Mouse (Mus musculus) ES-E14 (cell line): ENCODE results near the gene Pdpn. TPM values are rescaled to one million over a fixed set of nuclear protein-coding genes. Genes with fewer than 3 reads are reported as not detected.

Experiments
- DNase-seq: peaks from one replicate; pipeline ENCODE4 v3.0.0-alpha.2; 2013; ENCODE audit warnings: low read depth, low spot score
- H3K27ac ChIP-seq: 2 replicates; pipeline ENCODE4 v1.5.1; 2012; ENCODE audit warnings: low read depth, mild to moderate bottlenecking, low read length, moderate library complexity, mixed read lengths; ENCODE audit not compliant: poor library complexity, insufficient read depth, severe bottlenecking
- H3K36me3 ChIP-seq: 2 replicates; pipeline ENCODE4 v1.6.1; 2012; ENCODE audit warnings: mild to moderate bottlenecking, low read length, moderate library complexity, mixed read lengths; ENCODE audit not compliant: control insufficient read depth, poor library complexity, insufficient read depth, severe bottlenecking
- H3K4me1 ChIP-seq, 2 experiments: fragments of 150-350 bp in 1 of 2; sonication (generic) in 1 of 2; 2 replicates each; pipeline ENCODE4 v1.6.1; 2012; ENCODE audit warnings: low read length in 2 of 2, mild to moderate bottlenecking in 1 of 2, mixed read lengths in 1 of 2; ENCODE audit not compliant: control insufficient read depth in 2 of 2, insufficient read depth in 2 of 2, poor library complexity in 1 of 2
- H3K4me3 ChIP-seq, 2 experiments: fragments of 150-350 bp in 1 of 2; sonication (generic) in 1 of 2; 2 replicates each; pipeline ENCODE4 v1.5.1; 2012; ENCODE audit warnings: low read length in 2 of 2, low read depth in 1 of 2, mild to moderate bottlenecking in 1 of 2, mixed read lengths in 1 of 2; ENCODE audit not compliant: insufficient read depth in 1 of 2, poor library complexity in 1 of 2, severe bottlenecking in 1 of 2
- H3K9ac ChIP-seq: 2 replicates; pipeline ENCODE4 v1.6.1; 2012; ENCODE audit warnings: low read depth, mild to moderate bottlenecking, low read length, mixed read lengths; ENCODE audit not compliant: poor library complexity, insufficient read depth, severe bottlenecking
- H3K9me3 ChIP-seq: fragments of 150-350 bp; sonication (generic); 2 replicates; pipeline ENCODE4 v1.6.1; 2012; ENCODE audit warnings: low read depth, mild to moderate bottlenecking, low read length; ENCODE audit not compliant: control insufficient read depth, insufficient read depth
- CHD2 ChIP-seq: IDR thresholded peaks from 2 replicates; pipeline ENCODE4 v1.6.1; 2014; ENCODE audit warnings: mild to moderate bottlenecking, low read depth, low read length, inconsistent platforms
- HCFC1 ChIP-seq: IDR thresholded peaks from 2 replicates; pipeline ENCODE4 v1.6.1; 2012; ENCODE audit warnings: low read length, inconsistent platforms, borderline replicate concordance; ENCODE audit not compliant: insufficient read depth
- MAFK ChIP-seq: IDR thresholded peaks from 2 replicates; pipeline ENCODE4 v1.6.1; 2014; ENCODE audit warnings: mild to moderate bottlenecking, low read depth, low read length, inconsistent platforms; ENCODE audit not compliant: insufficient read depth
- ZC3H11A ChIP-seq: IDR thresholded peaks from 2 replicates; pipeline ENCODE4 v1.6.1; 2012; ENCODE audit warnings: low read depth, mild to moderate bottlenecking, inconsistent platforms, low read length, borderline replicate concordance
- ZNF384 ChIP-seq: IDR thresholded peaks from 2 replicates; pipeline ENCODE4 v1.6.1; 2012; ENCODE audit warnings: low read depth, low read length, inconsistent platforms
- in situ Hi-C, 2 experiments: fragments of 600-800 bp; cut with MboI; formaldehyde crosslinking; loops; one replicate each; pipeline ENCODE4 v1.15.1; 2025; ENCODE audit warnings: low sequenced_read_pairs in 2 of 2, inconsistent platforms in 1 of 2; ENCODE audit not compliant: unreplicated experiment in 2 of 2
- total RNA-seq: library from RNA; depleted of rRNA; stranded (reverse); fragments of 300-350 nt; gene quantifications from 2 replicates; pipeline ENCODE4 v1.2.3, GENCODE M21; 2012

Pdpn gene
- total RNA-seq, 1 experiment, result 21.7 TPM

GRCm38 (mm10) chr4:143330566-143330965 lies 31.2 kb upstream of the Pdpn start:
- H3K4me1 ChIP-seq, result peaks cover under 1 to 12% of the 10 kb centered on the region in 2 experiments; a peak in 3 of 4 replicates
- H3K4me3 ChIP-seq, result no peak overlapping the region
- no peak overlapping the region for H3K27ac ChIP-seq

GRCm38 (mm10) chr4:143325625-143325941 lies 26.2 kb upstream of the Pdpn start:
- Histone ChIP-seq H3K27ac (no peak overlapping the region), H3K9me3 (no peaks in the 10 kb centered on the region), H3K4me3 (no peak overlapping the region), H3K36me3 (no peaks in the 10 kb centered on the region), H3K4me1 (peaks cover 7 to 13% of the 10 kb centered on the region in 2 experiments), H3K9ac (no peak overlapping the region; the same call in 1 of the 2 replicates)
- in situ Hi-C loops, result no loop called here
- TF ChIP-seq CHD2 (no peak), MAFK (no peak), ZC3H11A (0 out of 2 replicates have a peak, but pooled peaks have one; percentile 45)
- peak; percentile 73 for DNase-seq

More at GRCm38 (mm10) chr4:143330566-143330965, 31.2 kb upstream of the Pdpn start:
- Histone ChIP-seq H3K9ac (no peak overlapping the region), H3K9me3 (no peaks in the 10 kb centered on the region), H3K36me3 (no peaks in the 10 kb centered on the region)
- in situ Hi-C loops, result no loop called here
- no peak for DNase-seq
- TF ChIP-seq ZC3H11A (no peak), CHD2 (no peak), MAFK (no peak), HCFC1 (no peak), ZNF384 (no peak)

GRCm38 (mm10) chr4:143324925-143325624 lies 25.7 kb upstream of the Pdpn start:
- TF ChIP-seq MAFK, result no peak
- no peak for TF ChIP-seq ZC3H11A
- no peak for TF ChIP-seq CHD2
- no peak for TF ChIP-seq HCFC1
- TF ChIP-seq ZNF384, result no peak
- Histone ChIP-seq H3K4me3 (no peak overlapping the region), H3K36me3 (no peaks in the 10 kb centered on the region), H3K9me3 (no peaks in the 10 kb centered on the region), H3K27ac (no peak overlapping the region), H3K9ac (no peak overlapping the region; the same call in 1 of the 2 replicates), H3K4me1 (peaks cover 7 to 13% of the 10 kb centered on the region in 2 experiments)
- DNase-seq, result no peak
- in situ Hi-C loops, result no loop called here

- Histone ChIP-seq H3K9me3 (no peaks in the 10 kb centered on the region), H3K9ac (no peak overlapping the region), H3K4me1 (peaks cover 7 to 13% of the 10 kb centered on the region in 2 experiments), H3K36me3 (no peaks in the 10 kb centered on the region), H3K27ac (peak overlapping the region; percentile 37; the same call in 1 of the 2 replicates), H3K4me3 (no peak overlapping the region)
- in situ Hi-C loops, result no loop called here
- DNase-seq, result no peak
- no peak for TF ChIP-seq HCFC1
- no peak for TF ChIP-seq ZC3H11A
- no peak for TF ChIP-seq ZNF384
- no peak for TF ChIP-seq MAFK
- TF ChIP-seq CHD2, result no peak
Observed at GRCm38 (mm10) chr4:143324176-143324924, 25.0 kb upstream of the Pdpn start.
